Mouse (Mus musculus): ENCODE measurements at regions not wholly inside any gene's neighbourhood (a gene's known extent, or its start where the extent isn't known, plus 50 kb on each side); places are given as distances from the start of the nearest gene placed in this dataset.
"Not testable (repeated sequence)": the region's sequence is repeated elsewhere in the genome, so short reads cannot be mapped to it uniquely, and the experiment has no call there.

DNA sequence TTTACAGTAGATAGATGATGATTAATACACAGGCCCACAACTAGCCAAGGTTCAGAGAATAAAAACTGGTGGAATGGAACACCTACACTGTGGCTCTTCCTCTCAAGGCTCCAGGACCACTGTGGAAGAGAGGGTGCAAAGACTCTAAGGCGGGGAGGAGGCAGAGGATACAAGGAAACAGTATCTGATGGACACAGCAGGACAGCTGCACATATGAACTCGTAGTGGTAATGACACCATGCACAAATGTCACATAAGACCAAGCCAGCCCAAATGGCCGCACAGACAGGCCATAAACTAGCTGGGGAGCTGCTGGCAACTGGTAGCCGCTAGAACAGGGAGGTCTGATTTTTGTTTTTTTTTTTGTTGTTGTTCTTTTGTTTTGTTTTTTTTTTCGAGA lies 197.0 kb upstream of the Serp2 start:
- no peak for DNase-seq (ENCODE audit: low read depth)

GRCm38 (mm10) chr14:76749178-76749577 lies 192.5 kb upstream of the Serp2 start:
- no peak for DNase-seq (ENCODE audit: low read depth)

- no peak for DNase-seq (ENCODE audit: low read depth)
Observed at GRCm38 (mm10) chr14:76748711-76749110, 192.0 kb upstream of the Serp2 start.

DNA sequence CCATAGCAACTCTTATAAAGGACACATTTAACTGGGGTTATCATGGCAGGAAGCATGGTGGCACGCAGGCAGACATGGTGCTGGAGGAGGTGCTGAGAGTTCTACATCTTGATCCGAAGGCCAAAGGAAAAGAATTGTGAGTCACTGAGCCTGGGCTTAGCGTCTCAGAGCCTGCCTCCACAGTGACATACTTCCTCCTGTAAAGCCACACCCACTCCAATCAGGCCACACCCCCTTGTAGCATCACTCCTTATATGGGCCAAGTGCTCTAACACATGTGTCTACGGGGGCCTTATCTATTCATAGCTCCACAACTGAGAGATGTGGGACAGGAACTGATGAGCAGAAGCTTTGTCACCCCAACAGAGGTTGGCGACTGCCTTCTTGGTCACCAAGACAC lies 191.1 kb upstream of the Serp2 start:
- DNase-seq (ENCODE audit: low read depth), result peak; percentile 65

- DNase-seq (ENCODE audit: low read depth), result no peak
Observed at GRCm38 (mm10) chr14:76746282-76746681, 189.6 kb upstream of the Serp2 start.

DNA sequence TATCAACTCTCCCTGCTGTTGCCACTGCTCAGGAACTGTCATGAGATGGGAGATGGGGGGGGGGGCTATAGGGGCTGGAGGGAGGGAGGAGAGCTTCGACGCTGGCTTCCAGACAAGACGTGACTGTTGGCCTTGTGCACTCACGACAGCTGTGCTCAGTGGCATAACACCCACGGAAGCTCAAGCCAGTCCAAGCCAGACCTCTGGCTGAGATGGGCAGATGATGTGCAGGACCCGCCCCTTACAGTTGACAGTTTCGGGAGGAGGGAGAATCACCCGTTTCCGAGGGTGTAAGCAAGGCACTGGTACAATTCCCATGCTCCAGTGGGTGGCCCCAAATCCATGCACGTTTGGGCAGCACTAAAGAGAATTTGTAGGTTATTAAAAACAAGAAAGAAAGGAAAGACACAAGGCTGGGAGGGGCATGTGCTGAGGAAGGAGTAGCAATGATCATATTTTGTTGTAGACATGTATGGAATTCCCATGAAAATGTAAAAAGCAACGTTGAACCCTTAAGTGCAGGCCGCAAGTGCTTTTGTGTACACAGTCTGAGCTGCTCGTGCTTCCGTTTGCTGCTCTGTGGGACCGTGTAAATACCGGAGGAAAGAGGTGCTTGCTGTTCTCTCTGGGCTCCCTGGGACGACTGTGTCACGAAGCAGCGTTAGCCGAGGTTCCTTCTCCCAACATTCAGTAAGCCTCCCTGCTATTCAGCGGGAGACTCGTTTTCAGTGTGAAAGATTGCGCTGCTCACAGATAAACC lies 188.2 kb upstream of the Serp2 start:
- DNase-seq (ENCODE audit: low read depth), result no peak

DNA sequence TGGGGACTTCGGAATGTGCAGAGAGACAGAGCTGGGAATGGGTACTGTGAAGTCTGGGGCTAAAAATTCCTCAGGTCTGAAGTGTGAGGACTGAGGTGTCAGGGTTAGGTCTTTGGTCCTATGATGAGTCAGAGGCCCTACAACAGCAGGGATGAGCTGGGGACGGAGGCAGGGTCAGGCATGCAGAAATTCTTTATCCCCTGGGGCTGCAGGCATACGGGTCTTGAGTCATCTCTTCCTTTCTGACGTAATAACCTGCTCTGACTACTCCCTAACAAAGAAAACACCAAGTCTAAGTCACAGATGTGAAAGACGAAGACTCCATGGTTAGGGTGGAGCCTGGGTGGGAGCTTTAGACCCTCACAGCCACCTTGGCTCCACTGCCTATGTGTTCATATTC lies 185.6 kb upstream of the Serp2 start:
- peak; percentile 80 for DNase-seq (ENCODE audit: low read depth)

DNA sequence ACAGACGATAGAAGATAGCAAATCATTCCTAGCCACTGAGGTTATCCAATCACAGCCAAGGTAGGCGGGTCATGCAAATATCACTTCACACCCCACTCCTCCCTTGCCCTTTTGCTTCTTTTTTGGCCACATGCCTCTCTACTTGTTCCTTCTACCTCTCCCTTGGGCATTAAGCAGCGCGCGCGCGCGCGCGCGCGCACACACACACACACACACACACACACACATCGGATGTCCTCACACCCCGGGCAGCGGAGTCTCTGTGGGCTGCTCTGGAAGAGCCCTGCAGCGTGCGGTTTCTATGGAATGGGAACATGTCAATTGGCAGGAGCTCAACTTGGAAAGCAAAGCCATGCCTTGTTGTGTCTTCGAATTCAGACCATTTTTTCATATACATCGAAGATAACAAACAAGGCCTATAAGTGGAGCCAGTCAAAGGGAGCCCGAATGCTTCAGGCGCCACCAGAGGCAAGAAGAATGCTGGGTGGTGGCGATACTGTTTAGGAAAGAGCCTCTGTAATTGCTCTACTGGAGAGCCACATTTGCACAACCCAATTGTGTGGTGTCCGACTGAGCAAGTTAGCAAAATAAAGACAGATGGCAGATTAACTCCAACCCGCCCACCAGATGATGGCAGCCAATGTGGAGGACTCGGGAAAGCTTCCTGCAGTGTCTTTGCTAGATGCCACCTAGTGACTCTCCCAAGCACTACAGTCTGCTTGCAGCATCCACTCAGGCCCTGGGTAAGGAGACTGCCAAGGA lies 183.3 kb upstream of the Serp2 start:
- peak; percentile 28 for DNase-seq (ENCODE audit: low read depth)

GRCm38 (mm10) chr14:76735997-76736396 lies 179.3 kb upstream of the Serp2 start:
- DNase-seq (ENCODE audit: low read depth), result no peak

DNA sequence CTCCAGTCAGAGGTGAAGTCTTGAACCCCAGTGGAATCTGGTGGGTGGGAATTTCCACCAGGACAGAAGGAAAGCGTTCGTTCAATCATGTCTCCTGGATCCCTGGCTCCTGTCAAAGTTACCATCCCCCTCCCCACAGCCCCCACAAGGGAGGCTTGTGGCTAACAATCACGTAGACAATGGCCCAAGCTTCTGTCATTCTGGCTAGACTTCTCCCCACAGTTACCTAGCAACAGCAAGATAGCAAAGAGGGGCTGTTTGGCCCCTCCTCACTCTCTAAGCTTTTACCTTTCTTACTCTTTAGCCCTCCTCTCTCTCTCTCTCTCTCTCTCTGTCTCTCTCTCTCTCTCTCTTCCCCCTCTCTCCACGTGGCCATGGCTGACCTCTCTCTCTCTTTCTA lies 178.4 kb upstream of the Serp2 start:
- DNase-seq (ENCODE audit: low read depth), result no peak

- no peak for DNase-seq (ENCODE audit: low read depth)
Observed at GRCm38 (mm10) chr14:76733258-76733823, 176.7 kb upstream of the Serp2 start.

- peak; percentile 36 for DNase-seq (ENCODE audit: low read depth)
Observed at GRCm38 (mm10) chr14:76731096-76731986, 174.7 kb upstream of the Serp2 start.

DNA sequence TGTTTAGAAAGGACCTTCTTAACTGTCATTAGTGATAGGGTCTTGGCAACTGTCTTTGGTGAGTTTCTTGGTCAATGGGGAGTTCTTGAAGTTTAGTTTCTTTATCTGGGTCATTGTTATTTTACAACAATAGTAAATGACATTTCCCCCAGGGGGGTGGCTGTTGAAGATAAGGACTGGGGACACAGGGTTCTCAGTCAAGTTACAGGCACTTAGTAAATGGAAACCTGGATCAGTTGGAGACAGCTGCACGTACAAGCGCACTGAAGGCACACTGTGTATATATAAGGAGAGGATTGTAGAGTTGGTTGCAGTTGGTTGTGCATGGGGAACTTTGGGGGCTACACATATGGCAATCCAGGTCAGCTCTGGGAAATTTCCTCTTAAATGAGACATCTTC lies 169.2 kb upstream of the Serp2 start:
- no peak for DNase-seq (ENCODE audit: low read depth)

DNA sequence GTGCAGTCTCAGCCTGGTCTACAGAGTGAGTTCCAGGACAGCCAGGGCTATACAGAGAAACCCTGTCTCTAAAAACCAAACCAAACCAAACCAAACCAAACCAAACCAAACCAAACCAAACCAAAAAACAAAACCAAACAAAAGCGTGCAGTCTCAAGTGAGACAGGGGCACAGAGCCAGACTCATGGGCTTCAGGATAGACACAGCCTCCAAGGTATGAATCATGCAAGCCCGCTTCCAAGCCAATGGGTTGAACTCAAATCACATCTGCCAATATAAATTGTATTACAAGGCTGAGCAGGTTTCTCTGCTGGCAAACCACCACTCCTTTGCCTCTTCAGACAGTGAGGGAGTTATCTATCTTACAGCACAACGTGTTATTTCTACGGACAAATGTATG lies 168.5 kb upstream of the Serp2 start:
- DNase-seq (ENCODE audit: low read depth), result not testable (repeated sequence)

DNA sequence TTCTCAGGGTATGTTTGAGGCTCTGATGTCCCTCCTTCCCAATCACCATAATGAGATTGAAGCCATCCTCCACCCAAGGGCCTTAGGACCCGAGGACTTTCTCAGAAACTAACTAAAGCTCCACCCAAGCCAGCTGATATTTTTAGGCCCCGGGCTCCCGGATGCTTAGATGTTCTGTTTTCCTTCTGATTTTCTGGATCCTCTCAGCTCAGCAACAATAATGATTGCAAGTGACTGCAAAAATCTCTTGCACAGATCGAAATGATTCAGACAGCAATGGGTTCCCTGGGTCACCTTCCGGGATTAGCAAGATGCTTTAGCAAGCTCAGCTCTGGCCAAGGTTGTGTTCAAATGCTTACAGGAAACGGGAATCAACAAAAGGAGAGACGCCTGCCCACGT lies 168.1 kb upstream of the Serp2 start:
- DNase-seq (ENCODE audit: low read depth), result no peak

GRCm38 (mm10) chr14:76724395-76724794 lies 167.7 kb upstream of the Serp2 start:
- DNase-seq (ENCODE audit: low read depth), result no peak

DNA sequence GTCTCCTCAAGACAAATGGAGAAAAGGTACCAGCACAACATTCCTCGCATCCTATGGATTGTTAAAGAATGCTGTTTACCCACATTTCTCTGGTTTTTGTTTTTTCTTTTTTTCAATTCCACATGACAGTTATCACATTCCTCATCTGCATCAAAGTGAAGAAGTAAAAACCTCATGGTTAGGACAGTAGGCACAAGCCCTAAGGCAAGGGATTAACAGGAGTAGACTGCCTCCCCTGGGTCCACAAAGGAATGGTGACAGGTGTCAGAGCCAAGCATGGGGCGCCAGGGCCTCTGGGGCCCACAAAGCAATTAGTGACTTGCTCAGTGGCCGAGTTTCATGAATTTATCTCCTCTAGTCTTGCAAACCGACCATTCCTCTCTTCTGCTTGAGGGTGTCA lies 166.9 kb upstream of the Serp2 start:
- DNase-seq (ENCODE audit: low read depth), result no peak

DNA sequence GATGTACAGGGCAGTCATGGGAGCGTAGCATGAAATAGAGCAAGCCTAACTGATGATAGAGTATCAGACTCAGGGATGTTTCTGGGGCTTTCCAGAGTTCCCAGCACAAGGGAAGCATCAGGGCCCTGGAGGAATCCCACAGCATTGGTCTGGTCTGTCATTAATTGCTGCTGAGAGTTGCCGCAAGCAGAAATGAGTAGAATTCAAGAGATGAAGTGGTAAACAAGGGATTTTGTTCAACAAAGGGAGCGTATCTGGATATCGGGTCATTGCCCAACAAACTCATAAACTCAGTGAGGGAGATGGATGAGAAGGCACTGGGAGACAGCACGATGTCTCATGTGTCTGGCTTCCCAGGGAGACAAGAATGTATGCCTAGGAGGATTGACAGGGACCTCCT lies 165.6 kb upstream of the Serp2 start:
- DNase-seq (ENCODE audit: low read depth), result no peak

DNA sequence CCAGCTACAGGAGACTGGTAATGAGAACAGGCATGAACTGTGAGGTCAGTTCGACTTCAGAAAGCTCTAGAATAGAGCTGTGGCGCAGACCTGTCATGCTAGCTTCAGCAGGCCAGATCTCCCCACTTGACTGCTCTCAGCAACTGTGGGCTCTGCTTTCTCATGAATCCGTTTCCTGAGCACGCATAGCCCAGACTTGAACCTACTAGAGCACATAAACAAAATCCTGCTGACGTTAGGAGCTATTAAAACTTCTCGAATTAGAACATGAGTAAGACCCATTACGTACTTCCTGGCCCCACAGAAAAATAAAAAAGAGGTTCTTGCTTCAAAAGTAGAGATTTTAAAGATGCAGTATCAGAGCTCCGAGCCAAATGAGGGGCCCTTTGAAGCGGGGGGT lies 165.1 kb upstream of the Serp2 start:
- DNase-seq (ENCODE audit: low read depth), result no peak

DNA sequence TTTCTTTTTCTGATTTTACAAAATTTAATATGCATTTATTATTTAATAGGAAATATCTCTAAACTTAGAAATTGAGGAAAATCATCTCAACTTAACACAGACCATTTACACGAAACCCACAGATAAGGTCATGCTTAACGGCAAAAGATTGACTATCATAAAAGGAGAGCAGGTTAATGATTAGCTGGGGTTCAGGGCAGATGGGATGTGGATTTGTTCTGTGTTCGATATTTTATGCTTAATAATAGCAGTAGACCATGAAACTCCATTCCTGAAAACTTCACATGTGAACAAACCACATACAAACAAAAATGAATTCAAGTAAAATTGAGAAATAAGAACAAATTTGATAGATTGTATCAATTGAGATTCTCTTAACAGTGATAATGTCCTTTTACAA lies 160.4 kb upstream of the Serp2 start:
- DNase-seq (ENCODE audit: low read depth), result no peak

DNA sequence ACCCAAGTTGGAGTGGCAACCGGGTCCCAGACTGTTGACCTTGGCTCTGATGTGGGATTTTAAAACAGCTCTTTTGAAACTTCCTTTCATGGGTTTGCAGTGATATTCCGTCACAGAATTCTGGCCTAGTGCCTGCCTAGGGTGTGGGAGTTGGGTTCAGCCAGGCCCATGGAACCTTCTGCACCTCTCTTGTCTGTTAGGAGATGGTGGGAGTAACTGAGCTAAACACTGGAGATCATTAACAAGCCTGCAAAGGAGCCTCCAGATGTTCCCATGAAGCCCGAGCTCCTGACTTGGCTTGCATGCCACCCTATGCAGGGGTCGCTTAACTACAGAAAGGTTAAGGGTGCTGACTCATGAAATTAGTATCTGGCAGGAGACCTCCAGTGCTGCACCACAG lies 158.0 kb upstream of the Serp2 start:
- DNase-seq (ENCODE audit: low read depth), result peak; percentile 32

DNA sequence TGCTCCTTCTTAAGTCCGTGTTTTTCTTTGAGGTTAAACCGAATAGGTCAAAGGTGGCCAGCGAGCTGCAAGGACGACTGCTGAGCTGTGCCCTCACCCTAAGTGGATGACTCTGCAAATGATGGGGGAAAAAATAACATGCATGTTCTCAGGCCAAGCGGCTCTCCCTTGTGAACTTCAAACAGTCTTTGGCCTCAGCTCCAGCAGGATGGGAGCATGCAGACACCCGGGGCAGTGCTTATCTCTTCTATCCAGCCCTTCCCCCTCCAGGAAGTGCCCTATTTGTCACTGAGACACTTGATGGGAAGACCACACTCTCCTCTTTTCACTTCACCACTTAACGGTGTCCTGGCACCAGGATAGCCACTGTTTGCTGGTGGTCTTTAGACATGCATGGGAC lies 157.3 kb upstream of the Serp2 start:
- peak; percentile 77 for DNase-seq (ENCODE audit: low read depth)

Data from 416B (cell line).